Mouse (Mus musculus) forebrain, embryonic 11.5 days (tissue): ENCODE results near the gene Atp6v1f. TPM values are rescaled to one million over a fixed set of nuclear protein-coding genes. Genes with fewer than 3 reads are reported as not detected.
A peak's percentile ranks its signal among the peaks of the same experiment; 100 is the strongest.

Source experiments
- ATAC-seq: fragments of 200-750 bp; cut with Nextera tagmentation; replicated peaks from 2 replicates; pipeline ENCODE4 v1.8.0; 2017; ENCODE audit warnings: moderate TSS enrichment; ENCODE audit not compliant: low FRiP score
- DNase-seq: peaks from one replicate; pipeline ENCODE4 v3.0.0-alpha.2; 2017; ENCODE audit warnings: low spot score
- H3K27ac ChIP-seq: fragments of 300-500 bp; sonication (generic); 2 replicates; pipeline ENCODE4 v1.5.1; 2014; ENCODE audit warnings: low read depth, low read length
- H3K27me3 ChIP-seq: fragments of 300-500 bp; sonication (generic); 2 replicates; pipeline ENCODE4 v1.6.1; 2014; ENCODE audit warnings: mild to moderate bottlenecking, low read length, mixed read lengths; ENCODE audit not compliant: control insufficient read depth, insufficient read depth
- H3K36me3 ChIP-seq: fragments of 300-500 bp; sonication (generic); 2 replicates; pipeline ENCODE4 v1.6.1; 2014; ENCODE audit warnings: mild to moderate bottlenecking, low read length, moderate library complexity, mixed read lengths; ENCODE audit not compliant: control insufficient read depth, insufficient read depth
- H3K4me1 ChIP-seq: fragments of 300-500 bp; sonication (generic); replicated peaks from 2 replicates; pipeline ENCODE4 v1.6.1; 2014; ENCODE audit warnings: low read length, mixed read lengths; ENCODE audit not compliant: control insufficient read depth, insufficient read depth
- H3K4me2 ChIP-seq: fragments of 300-500 bp; sonication (generic); 2 replicates; pipeline ENCODE4 v1.6.1; 2014; ENCODE audit warnings: low read depth, mild to moderate bottlenecking, low read length, moderate library complexity, mixed read lengths; ENCODE audit not compliant: severe bottlenecking
- H3K4me3 ChIP-seq: fragments of 300-500 bp; sonication (generic); 2 replicates; pipeline ENCODE4 v1.5.1; 2014; ENCODE audit warnings: low read depth, low read length
- H3K9ac ChIP-seq: fragments of 300-500 bp; sonication (generic); 2 replicates; pipeline ENCODE4 v1.6.1; 2014; ENCODE audit warnings: low read length
- H3K9me3 ChIP-seq: fragments of 300-500 bp; sonication (generic); 2 replicates; pipeline ENCODE4 v1.6.1; 2016; ENCODE audit warnings: low read length, mixed read lengths; ENCODE audit not compliant: control insufficient read depth
- WGBS: fragments of 180-500 bp; shearing (Covaris S2); extraction: QIAGEN DNeasy Blood & Tissue Kit; methylation state at CpG from one replicate; pipeline ENCODE4 v1.1.7; 2014; 5-methylcytosine and 5-hydroxymethylcytosine counted together
- polyA plus RNA-seq: library from polyadenylated mRNA; unstranded; fragments of >200 nt; fragmentation: Nextera tagmentation; extraction: Ambion mirVana; gene quantifications from 2 replicates; pipeline ENCODE4 v1.2.1, GENCODE M21; 2014

Atp6v1f gene
- polyA plus RNA-seq, 1 experiment from 2014 or later, result 164 TPM

GRCm38 (mm10) chr6:29432676-29433037 is 34.9 kb upstream of the Atp6v1f start:
- Histone ChIP-seq H3K9ac (peak overlapping the region; percentile 48), H3K4me3 (peak overlapping the region; percentile 40), H3K4me2 (peak overlapping the region; percentile 74), H3K27me3 (peaks cover 37% of the 10 kb centered on the region), H3K4me1 (peaks cover 23% of the 10 kb centered on the region), H3K36me3 (no peaks in the 10 kb centered on the region), H3K9me3 (no peaks in the 10 kb centered on the region), H3K27ac (no peak overlapping the region)
- DNase-seq (no peak), ATAC-seq (no peak)

- H3K9me3 ChIP-seq, result no peaks in the 10 kb centered on the region
- peaks cover 23% of the 10 kb centered on the region for H3K4me1 ChIP-seq
- DNase-seq (peak; percentile 72), ATAC-seq (no peak)
- H3K27ac ChIP-seq, result no peak within 1 kb of the TSS
- peak within 1 kb of the TSS; percentile 40 for H3K4me3 ChIP-seq
- H3K9ac ChIP-seq, result peak within 1 kb of the TSS; percentile 48
- WGBS, result under 1% methylated on average over 66 of the region's 77 CpGs
- H3K27me3 ChIP-seq, result peaks cover 37% of the 10 kb centered on the region
- peak within 1 kb of the TSS; percentile 74 for H3K4me2 ChIP-seq
- no peaks in the 10 kb centered on the region for H3K36me3 ChIP-seq
These were observed 34.3 kb upstream of the Atp6v1f start, which contains the start of gene Flnc for GRCm38 (mm10) chr6:29433038-29433803. TSS of gene Flnc (plus strand) at chr6:29433256.

- no peak for ATAC-seq
- Histone ChIP-seq H3K27me3 (peaks cover 37% of the 10 kb centered on the region), H3K4me1 (peaks cover 23% of the 10 kb centered on the region), H3K9ac (no peak overlapping the region; the same call in 1 of the 2 replicates), H3K27ac (no peak overlapping the region), H3K36me3 (no peaks in the 10 kb centered on the region), H3K4me3 (peak overlapping the region; percentile 40), H3K4me2 (peak overlapping the region; percentile 74), H3K9me3 (no peaks in the 10 kb centered on the region)
- 5% methylated on average over 27 of the region's 27 CpGs for WGBS
- no peak for DNase-seq
These were observed 33.4 kb upstream of the Atp6v1f start for GRCm38 (mm10) chr6:29433804-29434795.

GRCm38 (mm10) chr6:29434911-29435691 is 32.4 kb upstream of the Atp6v1f start:
- WGBS, result 3% methylated on average over 13 of the region's 13 CpGs
- Histone ChIP-seq H3K4me3 (0 out of 2 replicates have a peak overlapping the region, but pooled peaks have one; percentile 6), H3K36me3 (no peaks in the 10 kb centered on the region), H3K27ac (no peak overlapping the region), H3K27me3 (peaks cover 37% of the 10 kb centered on the region), H3K4me1 (peaks cover 23% of the 10 kb centered on the region), H3K9me3 (no peaks in the 10 kb centered on the region), H3K4me2 (peak overlapping the region; percentile 32), H3K9ac (peak overlapping the region; percentile 8; the same call in 1 of the 2 replicates)
- 0 out of 2 replicates have a peak, but pooled peaks have one; percentile 31 for ATAC-seq
- peak; percentile 71 for DNase-seq

GRCm38 (mm10) chr6:29435940-29436451 is 31.5 kb upstream of the Atp6v1f start:
- Histone ChIP-seq H3K4me2 (peak overlapping the region; percentile 32; the same call in 1 of the 2 replicates), H3K9me3 (no peaks in the 10 kb centered on the region), H3K36me3 (no peaks in the 10 kb centered on the region), H3K4me3 (no peak overlapping the region), H3K4me1 (peaks cover 23% of the 10 kb centered on the region), H3K27me3 (peaks cover 35% of the 10 kb centered on the region), H3K9ac (no peak overlapping the region), H3K27ac (peak overlapping the region; percentile 46; the same call in 1 of the 2 replicates)
- ATAC-seq (peak; percentile 40), DNase-seq (peak; percentile 62)
- WGBS, result 21% methylated on average over 6 of the region's 6 CpGs

- 0 out of 2 replicates have a peak, but pooled peaks have one; percentile 27 for ATAC-seq
- Histone ChIP-seq H3K9me3 (no peaks in the 10 kb centered on the region), H3K9ac (no peak overlapping the region), H3K27me3 (peaks cover 35% of the 10 kb centered on the region), H3K4me1 (peaks cover 23% of the 10 kb centered on the region), H3K36me3 (no peaks in the 10 kb centered on the region), H3K4me2 (0 out of 2 replicates have a peak overlapping the region, but pooled peaks have one; percentile 18), H3K27ac (no peak overlapping the region), H3K4me3 (no peak overlapping the region)
- WGBS, result 7% methylated on average over 11 of the region's 11 CpGs
- no peak for DNase-seq
These were observed 31.0 kb upstream of the Atp6v1f start for GRCm38 (mm10) chr6:29436461-29436934.

GRCm38 (mm10) chr6:29439251-29439650 is 28.3 kb upstream of the Atp6v1f start:
- H3K4me3 ChIP-seq, result no peak overlapping the region
- no peaks in the 10 kb centered on the region for H3K36me3 ChIP-seq
- H3K4me2 ChIP-seq, result no peak overlapping the region
- no peak overlapping the region for H3K9ac ChIP-seq
- DNase-seq (no peak), ATAC-seq (no peak)
- no peaks in the 10 kb centered on the region for H3K9me3 ChIP-seq
- peaks cover 10% of the 10 kb centered on the region for H3K27me3 ChIP-seq
- WGBS, result 78% methylated on average over 4 of the region's 4 CpGs
- peaks cover 18% of the 10 kb centered on the region for H3K4me1 ChIP-seq
- no peak overlapping the region for H3K27ac ChIP-seq
